Mouse (Mus musculus): ENCODE measurements around the gene Cep162. TPM values are rescaled to one million over a fixed set of nuclear protein-coding genes. Genes with fewer than 3 reads are reported as not detected.

Cep162 gene
- total and polyA plus RNA-seq, 2 experiments from 2014 or later, result 4.0 to 6.5 TPM

DNA sequence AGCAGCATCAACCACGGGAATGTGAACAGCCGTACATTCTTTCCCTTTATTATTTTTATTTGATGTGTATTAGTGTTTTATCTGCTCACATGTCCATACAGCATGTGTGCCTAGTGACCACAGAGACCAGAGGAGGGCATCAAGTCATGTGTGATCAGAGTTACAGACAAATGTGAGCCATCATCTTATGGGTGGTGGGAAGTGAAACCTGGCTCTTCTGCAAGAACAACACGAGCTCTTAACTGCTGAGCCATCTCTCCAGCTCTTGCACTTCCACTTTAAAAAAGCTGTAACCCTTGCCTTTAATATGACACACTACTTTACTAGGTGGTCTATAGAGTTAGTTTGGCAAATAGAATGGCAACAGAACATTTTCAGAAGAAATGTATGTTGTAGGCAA is 83.8 kb downstream of the Cep162 start:
- Histone ChIP-seq H3K27me3 (ENCODE audit: insufficient read depth, low read length) (no peaks in the 10 kb centered on the region), H3K27ac (ENCODE audit: low read depth, low read length) (no peak overlapping the region), H3K9me3 (ENCODE audit: low read length) (no peaks in the 10 kb centered on the region), H3K9ac (replicated peaks; ENCODE audit: low read length, poor library complexity, severe bottlenecking) (no peak overlapping the region), H3K4me3 (ENCODE audit: low read depth, low read length) (no peak overlapping the region), H3K36me3 (ENCODE audit: insufficient read depth, low read length) (no peaks in the 10 kb centered on the region), H3K4me1 (ENCODE audit: insufficient read depth, low read length) (no peaks in the 10 kb centered on the region), H3K4me2 (ENCODE audit: low read depth, low read length, poor library complexity, severe bottlenecking) (no peak overlapping the region)
- ATAC-seq (ENCODE audit: low FRiP score), result no peak
- DNase-seq (ENCODE audit: low spot score), result no peak
- 83% methylated on average over 3 of the region's 3 CpGs for WGBS
- TF ChIP-seq CTCF (IDR thresholded peaks at IDR 0.05), result no peak

DNA sequence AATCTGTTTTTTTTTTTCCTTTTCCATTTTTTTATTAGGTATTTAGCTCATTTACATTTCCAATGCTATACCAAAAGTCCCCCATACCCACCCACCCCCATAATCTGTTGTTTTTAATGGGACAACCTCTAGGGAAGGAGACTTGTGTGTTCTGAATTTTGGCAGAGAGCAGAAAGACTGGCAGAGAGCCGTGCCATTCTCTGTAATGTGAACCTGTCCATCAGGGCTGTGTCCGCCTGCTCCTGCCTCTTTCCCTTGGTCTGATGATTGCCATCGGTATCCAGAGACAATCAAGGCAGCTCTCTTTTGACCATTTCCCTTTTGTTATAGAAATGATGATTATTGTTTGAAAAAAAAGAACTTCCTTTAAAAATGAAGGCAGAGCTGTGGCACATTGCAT is 84.4 kb downstream of the Cep162 start:
- Histone ChIP-seq H3K36me3 (ENCODE audit: insufficient read depth, low read length) (no peaks in the 10 kb centered on the region), H3K27ac (ENCODE audit: low read depth, low read length) (no peak overlapping the region), H3K27me3 (ENCODE audit: insufficient read depth, low read length) (no peaks in the 10 kb centered on the region), H3K9me3 (ENCODE audit: low read length) (no peaks in the 10 kb centered on the region), H3K4me2 (ENCODE audit: low read depth, low read length, poor library complexity, severe bottlenecking) (no peak overlapping the region), H3K4me3 (ENCODE audit: low read depth, low read length) (no peak overlapping the region), H3K4me1 (ENCODE audit: insufficient read depth, low read length) (no peaks in the 10 kb centered on the region), H3K9ac (replicated peaks; ENCODE audit: low read length, poor library complexity, severe bottlenecking) (no peak overlapping the region)
- TF ChIP-seq CTCF (IDR thresholded peaks at IDR 0.05), result no peak
- DNase-seq (ENCODE audit: low spot score) (no peak), ATAC-seq (ENCODE audit: low FRiP score) (no peak)
- WGBS, result 58% methylated on average over 3 of the region's 3 CpGs

DNA sequence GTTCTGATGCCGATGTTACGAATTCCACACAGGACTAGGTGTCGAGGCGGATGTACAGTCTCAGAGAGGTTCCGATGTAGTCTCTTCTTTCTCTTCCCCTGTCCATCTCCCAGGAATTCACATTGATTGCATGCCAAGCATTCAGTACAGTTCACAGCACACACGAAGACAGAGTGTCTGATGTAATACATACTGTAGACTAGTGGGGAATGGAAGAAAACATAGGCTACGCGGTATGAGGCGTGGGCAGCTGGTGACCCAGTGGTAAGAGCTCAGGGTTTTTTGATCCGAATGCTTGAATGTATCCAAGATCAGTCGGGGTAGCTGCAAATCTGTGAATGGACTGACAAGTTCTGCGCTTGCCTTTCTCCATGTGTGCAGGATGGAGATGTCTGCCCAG is 86.2 kb downstream of the Cep162 start:
- ATAC-seq (ENCODE audit: low FRiP score), result no peak
- Histone ChIP-seq H3K36me3 (ENCODE audit: insufficient read depth, low read length) (no peaks in the 10 kb centered on the region), H3K9ac (replicated peaks; ENCODE audit: low read length, poor library complexity, severe bottlenecking) (no peak overlapping the region), H3K9me3 (ENCODE audit: low read length) (no peaks in the 10 kb centered on the region), H3K4me2 (ENCODE audit: low read depth, low read length, poor library complexity, severe bottlenecking) (no peak overlapping the region), H3K27me3 (ENCODE audit: insufficient read depth, low read length) (no peaks in the 10 kb centered on the region), H3K4me1 (ENCODE audit: insufficient read depth, low read length) (no peaks in the 10 kb centered on the region), H3K4me3 (ENCODE audit: low read depth, low read length) (no peak overlapping the region), H3K27ac (ENCODE audit: low read depth, low read length) (no peak overlapping the region)
- TF ChIP-seq CTCF (IDR thresholded peaks at IDR 0.05), result no peak
- no peak for DNase-seq (ENCODE audit: low spot score)
- 92% methylated on average over 12 of the region's 12 CpGs for WGBS

DNA sequence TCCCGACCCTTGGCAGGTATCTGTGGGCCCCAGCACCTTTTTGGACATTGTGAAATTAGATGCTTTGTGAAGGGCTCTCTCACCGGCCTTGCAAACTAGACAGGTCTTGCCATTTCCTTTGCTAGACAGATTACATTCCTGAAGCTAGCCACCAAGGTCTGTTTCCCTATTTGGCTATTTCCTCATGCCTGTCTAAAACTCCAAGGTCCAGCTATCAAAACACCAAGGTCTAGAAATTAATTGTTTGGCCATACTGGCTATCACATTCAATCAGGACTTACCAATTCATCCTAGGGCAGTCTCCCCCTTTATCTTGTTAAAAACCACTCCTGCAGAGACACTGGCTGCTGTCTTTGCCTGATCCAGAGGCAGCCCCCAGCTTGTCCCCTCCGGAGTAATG is 87.3 kb downstream of the Cep162 start:
- no peak overlapping the region for H3K27ac ChIP-seq (ENCODE audit: low read depth, low read length)
- no peak overlapping the region for H3K4me2 ChIP-seq (ENCODE audit: low read depth, low read length, poor library complexity, severe bottlenecking)
- no peaks in the 10 kb centered on the region for H3K9me3 ChIP-seq (ENCODE audit: low read length)
- WGBS, result 44% methylated on average over 3 of the region's 3 CpGs
- ATAC-seq (ENCODE audit: low FRiP score) (no peak), DNase-seq (ENCODE audit: low spot score) (no peak)
- no peak overlapping the region for H3K4me3 ChIP-seq (ENCODE audit: low read depth, low read length)
- H3K9ac ChIP-seq (replicated peaks; ENCODE audit: low read length, poor library complexity, severe bottlenecking), result no peak overlapping the region
- no peaks in the 10 kb centered on the region for H3K27me3 ChIP-seq (ENCODE audit: insufficient read depth, low read length)
- no peaks in the 10 kb centered on the region for H3K36me3 ChIP-seq (ENCODE audit: insufficient read depth, low read length)
- TF ChIP-seq CTCF (IDR thresholded peaks at IDR 0.05), result no peak
- H3K4me1 ChIP-seq (ENCODE audit: insufficient read depth, low read length), result no peaks in the 10 kb centered on the region

DNA sequence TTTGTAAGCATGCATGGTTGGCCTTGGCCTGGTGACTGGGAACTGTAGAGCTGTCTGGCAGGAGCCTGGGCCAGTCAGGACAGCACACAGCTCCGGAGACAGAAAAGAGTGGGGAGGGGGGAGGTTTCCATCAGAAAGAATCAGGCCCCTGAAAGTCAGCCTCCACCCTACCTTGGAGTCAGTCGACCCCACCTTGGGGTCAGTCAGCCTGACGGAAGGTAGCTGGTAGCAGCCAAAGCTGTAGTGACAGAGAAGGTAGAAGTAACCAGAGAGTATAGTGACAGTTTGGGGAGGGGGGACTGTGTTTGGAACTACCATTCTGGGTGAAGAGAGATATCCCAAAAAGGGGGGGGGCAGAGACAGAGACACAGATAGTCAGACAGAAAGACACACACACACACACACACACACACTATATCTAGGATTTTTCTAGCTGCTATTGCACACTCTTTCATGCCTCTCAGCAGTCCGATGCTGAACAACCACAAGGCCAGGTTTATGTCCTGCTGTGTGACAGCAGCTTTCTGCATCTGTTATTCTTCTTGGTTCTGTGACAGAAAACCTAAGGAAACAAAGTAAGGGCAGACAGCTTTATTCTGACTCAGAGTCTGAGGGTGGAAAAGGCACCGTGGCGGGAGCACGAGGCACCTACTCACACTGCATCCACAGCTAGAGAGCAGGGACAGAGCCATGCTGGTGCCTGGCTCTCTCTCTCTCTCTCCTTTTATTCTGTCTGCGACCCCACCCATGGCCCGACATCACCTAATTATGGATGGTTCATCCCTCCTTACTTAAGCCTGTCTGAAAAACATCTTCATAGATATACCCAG is 88.1 kb downstream of the Cep162 start:
- no peaks in the 10 kb centered on the region for H3K27me3 ChIP-seq (ENCODE audit: insufficient read depth, low read length)
- H3K27ac ChIP-seq (ENCODE audit: low read depth, low read length), result no peak overlapping the region
- WGBS, result 38% methylated on average over 9 of the region's 9 CpGs
- no peak overlapping the region for H3K4me3 ChIP-seq (ENCODE audit: low read depth, low read length)
- H3K4me2 ChIP-seq (ENCODE audit: low read depth, low read length, poor library complexity, severe bottlenecking), result no peak overlapping the region
- TF ChIP-seq CTCF (IDR thresholded peaks at IDR 0.05), result no peak
- no peaks in the 10 kb centered on the region for H3K9me3 ChIP-seq (ENCODE audit: low read length)
- ATAC-seq (ENCODE audit: low FRiP score) (peak; percentile 41), DNase-seq (ENCODE audit: low spot score) (no peak)
- no peak overlapping the region for H3K9ac ChIP-seq (replicated peaks; ENCODE audit: low read length, poor library complexity, severe bottlenecking)
- H3K36me3 ChIP-seq (ENCODE audit: insufficient read depth, low read length), result no peaks in the 10 kb centered on the region
- H3K4me1 ChIP-seq (ENCODE audit: insufficient read depth, low read length), result no peaks in the 10 kb centered on the region

DNA sequence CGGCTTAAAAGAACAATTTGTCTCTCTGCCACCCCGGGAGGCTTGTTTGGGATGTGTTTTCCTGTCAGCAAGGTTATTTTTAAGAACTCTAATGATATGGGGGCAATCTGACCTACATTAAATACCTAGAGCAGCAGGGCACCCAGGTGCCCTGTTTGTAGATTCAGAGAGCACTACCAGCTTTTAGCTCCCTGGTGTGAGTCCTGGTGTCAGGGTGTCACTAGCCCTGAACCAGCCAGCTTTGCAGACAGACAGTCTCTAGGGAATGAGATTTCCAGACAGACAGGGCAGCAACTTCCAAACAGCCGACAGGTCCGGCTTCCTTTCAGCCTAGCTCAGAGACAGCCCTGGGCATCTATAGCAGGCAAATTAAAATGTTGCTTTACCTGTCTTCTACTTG is 92.8 kb downstream of the Cep162 start:
- H3K9ac ChIP-seq (replicated peaks; ENCODE audit: low read length, poor library complexity, severe bottlenecking), result no peak overlapping the region
- 85% methylated on average over 4 of the region's 4 CpGs for WGBS
- DNase-seq (ENCODE audit: low spot score), result no peak

More for the DNA sequence above, 92.8 kb downstream of the Cep162 start:
- Histone ChIP-seq H3K36me3 (ENCODE audit: insufficient read depth, low read length) (no peaks in the 10 kb centered on the region), H3K4me3 (ENCODE audit: low read depth, low read length) (no peak overlapping the region), H3K9me3 (ENCODE audit: low read length) (no peaks in the 10 kb centered on the region), H3K27me3 (ENCODE audit: insufficient read depth, low read length) (no peaks in the 10 kb centered on the region), H3K27ac (ENCODE audit: low read depth, low read length) (no peak overlapping the region), H3K4me1 (ENCODE audit: insufficient read depth, low read length) (no peaks in the 10 kb centered on the region), H3K4me2 (ENCODE audit: low read depth, low read length, poor library complexity, severe bottlenecking) (no peak overlapping the region)
- TF ChIP-seq CTCF (IDR thresholded peaks at IDR 0.05), result no peak
- no peak for ATAC-seq (ENCODE audit: low FRiP score)
